Mouse (Mus musculus) intestine, embryonic 15.5 days (tissue): ENCODE measurements around the gene Scaf8. TPM values are rescaled to one million over a fixed set of nuclear protein-coding genes. Genes with fewer than 3 reads are reported as not detected.
"Not testable (repeated sequence)": the region's sequence is repeated elsewhere in the genome, so short reads cannot be mapped to it uniquely, and the experiment has no call there.

ENCODE experiments used
- ATAC-seq: fragments of 200-750 bp; cut with Nextera tagmentation; 2 replicates; pipeline ENCODE4 v1.8.0; 2017; ENCODE audit warnings: moderate TSS enrichment, moderate library complexity
- H3K27ac ChIP-seq: fragments of 300-500 bp; sonication (generic); 2 replicates; pipeline ENCODE4 v1.5.1; 2015; ENCODE audit warnings: mild to moderate bottlenecking, inconsistent platforms
- H3K27me3 ChIP-seq: fragments of 300-500 bp; sonication (generic); replicated peaks from 2 replicates; pipeline ENCODE4 v1.6.1; 2015; ENCODE audit warnings: inconsistent platforms
- H3K36me3 ChIP-seq: fragments of 300-500 bp; sonication (generic); 2 replicates; pipeline ENCODE4 v1.6.1; 2015; ENCODE audit warnings: inconsistent platforms
- H3K4me1 ChIP-seq: fragments of 300-500 bp; sonication (generic); replicated peaks from 2 replicates; pipeline ENCODE4 v1.6.1; 2015; ENCODE audit warnings: inconsistent platforms
- H3K4me2 ChIP-seq: fragments of 300-500 bp; sonication (generic); replicated peaks from 2 replicates; pipeline ENCODE4 v1.6.1; 2015; ENCODE audit warnings: mild to moderate bottlenecking, inconsistent platforms
- H3K4me3 ChIP-seq: fragments of 300-500 bp; sonication (generic); replicated peaks from 2 replicates; pipeline ENCODE4 v1.5.1; 2015; ENCODE audit warnings: inconsistent platforms
- H3K9ac ChIP-seq: fragments of 300-500 bp; sonication (generic); 2 replicates; pipeline ENCODE4 v1.6.1; 2015; ENCODE audit warnings: inconsistent platforms
- H3K9me3 ChIP-seq: fragments of 300-500 bp; sonication (generic); 2 replicates; pipeline ENCODE4 v1.6.1; 2016; ENCODE audit warnings: inconsistent platforms
- WGBS: fragments of 180-500 bp; shearing (Covaris S2); methylation state at CpG from one replicate; pipeline ENCODE4 v1.1.7; 2015; 5-methylcytosine and 5-hydroxymethylcytosine counted together
- polyA plus RNA-seq: library from polyadenylated mRNA; unstranded; fragments of >200 nt; fragmentation: Nextera tagmentation; extraction: Ambion mirVana; gene quantifications from 2 replicates; pipeline ENCODE4 v1.2.1, GENCODE M21; 2015

Scaf8 gene
- polyA plus RNA-seq, 1 experiment from 2014 or later, result 16.9 TPM

- Histone ChIP-seq H3K4me1 (no peaks in the 10 kb centered on the region), H3K9me3 (no peaks in the 10 kb centered on the region), H3K9ac (no peak overlapping the region), H3K4me3 (no peak overlapping the region), H3K4me2 (no peak overlapping the region), H3K27me3 (no peaks in the 10 kb centered on the region), H3K27ac (no peak overlapping the region), H3K36me3 (no peaks in the 10 kb centered on the region)
- ATAC-seq, result no peak
- WGBS, result 94% methylated on average over 3 of the region's 3 CpGs
Measured at GRCm38 (mm10) chr17:3129791-3130190, 15.0 kb downstream of the Scaf8 start.

- Histone ChIP-seq H3K9me3 (no peaks in the 10 kb centered on the region), H3K27ac (no peak overlapping the region), H3K36me3 (no peaks in the 10 kb centered on the region), H3K9ac (no peak overlapping the region), H3K4me3 (no peak overlapping the region), H3K4me1 (0 out of 2 replicates have a peak, but pooled peaks cover 9% of the 10 kb centered on the region), H3K27me3 (no peaks in the 10 kb centered on the region), H3K4me2 (no peak overlapping the region)
- no peak for ATAC-seq
Measured at GRCm38 (mm10) chr17:3135346-3135745, 20.6 kb downstream of the Scaf8 start.

GRCm38 (mm10) chr17:3136127-3136526, 21.4 kb downstream of the Scaf8 start:
- no peak overlapping the region for H3K4me3 ChIP-seq
- H3K9ac ChIP-seq, result no peak overlapping the region
- WGBS, result 84% methylated on average over 7 of the region's 7 CpGs
- H3K27me3 ChIP-seq, result no peaks in the 10 kb centered on the region
- no peak overlapping the region for H3K4me2 ChIP-seq
- H3K4me1 ChIP-seq, result 0 out of 2 replicates have a peak, but pooled peaks cover 9% of the 10 kb centered on the region
- no peaks in the 10 kb centered on the region for H3K9me3 ChIP-seq
- no peaks in the 10 kb centered on the region for H3K36me3 ChIP-seq
- no peak for ATAC-seq
- H3K27ac ChIP-seq, result no peak overlapping the region

- Histone ChIP-seq H3K27me3 (no peaks in the 10 kb centered on the region), H3K4me3 (no peak overlapping the region), H3K4me2 (no peak overlapping the region), H3K9ac (no peak overlapping the region), H3K36me3 (no peaks in the 10 kb centered on the region), H3K4me1 (0 out of 2 replicates have a peak, but pooled peaks cover 9% of the 10 kb centered on the region), H3K9me3 (no peaks in the 10 kb centered on the region), H3K27ac (no peak overlapping the region)
- 26% methylated on average over 3 of the region's 3 CpGs for whole genome bisulfite sequencing
- ATAC-seq, result peak; percentile 87
Measured at GRCm38 (mm10) chr17:3138387-3138786, 23.6 kb downstream of the Scaf8 start.

GRCm38 (mm10) chr17:3140100-3140499, 25.3 kb downstream of the Scaf8 start:
- H3K36me3 ChIP-seq, result no peaks in the 10 kb centered on the region
- no peak overlapping the region for H3K4me2 ChIP-seq
- no peak for ATAC-seq
- WGBS, result 74% methylated on average over 1 of the region's 1 CpGs
- no peak overlapping the region for H3K4me3 ChIP-seq
- H3K4me1 ChIP-seq, result 0 out of 2 replicates have a peak, but pooled peaks cover 9% of the 10 kb centered on the region
- H3K27ac ChIP-seq, result no peak overlapping the region
- no peak overlapping the region for H3K9ac ChIP-seq
- H3K9me3 ChIP-seq, result no peaks in the 10 kb centered on the region
- no peaks in the 10 kb centered on the region for H3K27me3 ChIP-seq

GRCm38 (mm10) chr17:3148853-3149252, 34.1 kb downstream of the Scaf8 start:
- Histone ChIP-seq H3K4me1 (0 out of 2 replicates have a peak, but pooled peaks cover 4% of the 10 kb centered on the region), H3K4me3 (no peak overlapping the region), H3K36me3 (0 out of 2 replicates have a peak, but pooled peaks cover 2% of the 10 kb centered on the region), H3K9me3 (no peaks in the 10 kb centered on the region), H3K27ac (no peak overlapping the region), H3K27me3 (no peaks in the 10 kb centered on the region), H3K9ac (no peak overlapping the region), H3K4me2 (no peak overlapping the region)
- 93% methylated on average over 1 of the region's 1 CpGs for WGBS
- ATAC-seq, result no peak

GRCm38 (mm10) chr17:3149541-3149940, 34.8 kb downstream of the Scaf8 start:
- Histone ChIP-seq H3K27ac (no peak overlapping the region), H3K27me3 (no peaks in the 10 kb centered on the region), H3K36me3 (0 out of 2 replicates have a peak, but pooled peaks cover 2% of the 10 kb centered on the region), H3K9me3 (no peaks in the 10 kb centered on the region), H3K4me1 (0 out of 2 replicates have a peak, but pooled peaks cover 4% of the 10 kb centered on the region), H3K4me2 (no peak overlapping the region), H3K9ac (no peak overlapping the region), H3K4me3 (no peak overlapping the region)
- WGBS, result 45% methylated on average over 1 of the region's 1 CpGs
- ATAC-seq, result peak; percentile 91

GRCm38 (mm10) chr17:3150701-3151100, 35.9 kb downstream of the Scaf8 start:
- not testable (repeated sequence) for H3K27ac ChIP-seq, H3K27me3 ChIP-seq, H3K4me1 ChIP-seq, ATAC-seq, H3K9ac ChIP-seq, H3K4me3 ChIP-seq, H3K9me3 ChIP-seq, H3K36me3 ChIP-seq, H3K4me2 ChIP-seq
- WGBS, result 69% methylated on average over 1 of the region's 1 CpGs

GRCm38 (mm10) chr17:3151181-3151580, 36.4 kb downstream of the Scaf8 start:
- no peak overlapping the region for H3K9ac ChIP-seq
- ATAC-seq, result no peak
- H3K4me1 ChIP-seq, result 0 out of 2 replicates have a peak, but pooled peaks cover 4% of the 10 kb centered on the region
- no peak overlapping the region for H3K27ac ChIP-seq
- no peak overlapping the region for H3K4me2 ChIP-seq
- no peaks in the 10 kb centered on the region for H3K9me3 ChIP-seq
- 0 out of 2 replicates have a peak, but pooled peaks cover 2% of the 10 kb centered on the region for H3K36me3 ChIP-seq
- no peaks in the 10 kb centered on the region for H3K27me3 ChIP-seq
- H3K4me3 ChIP-seq, result no peak overlapping the region

- H3K9ac ChIP-seq, H3K27me3 ChIP-seq, H3K9me3 ChIP-seq, H3K4me2 ChIP-seq, H3K4me3 ChIP-seq, H3K27ac ChIP-seq, H3K36me3 ChIP-seq, ATAC-seq, H3K4me1 ChIP-seq: not testable (repeated sequence)
- 87% methylated on average over 9 of the region's 9 CpGs for WGBS
Measured at GRCm38 (mm10) chr17:3156176-3156575, 41.4 kb downstream of the Scaf8 start.

- H3K27ac ChIP-seq, result no peak overlapping the region
- no peaks in the 10 kb centered on the region for H3K27me3 ChIP-seq
- H3K36me3 ChIP-seq, result peaks cover 5% of the 10 kb centered on the region; the same call in 1 of the 2 replicates
- H3K4me2 ChIP-seq, result no peak overlapping the region
- 0 out of 2 replicates have a peak, but pooled peaks have one; percentile 28 for ATAC-seq
- H3K9ac ChIP-seq, result no peak overlapping the region
- H3K9me3 ChIP-seq, result no peaks in the 10 kb centered on the region
- no peaks in the 10 kb centered on the region for H3K4me1 ChIP-seq
- no peak overlapping the region for H3K4me3 ChIP-seq
Measured at GRCm38 (mm10) chr17:3157016-3157415, 42.2 kb downstream of the Scaf8 start.

- H3K4me2 ChIP-seq, result no peak overlapping the region
- H3K9ac ChIP-seq, result no peak overlapping the region
- H3K36me3 ChIP-seq, result peaks cover 10% of the 10 kb centered on the region
- no peak overlapping the region for H3K4me3 ChIP-seq
- no peaks in the 10 kb centered on the region for H3K27me3 ChIP-seq
- no peak for ATAC-seq
- 85% methylated on average over 4 of the region's 4 CpGs for WGBS
- H3K4me1 ChIP-seq, result no peaks in the 10 kb centered on the region
- no peak overlapping the region for H3K27ac ChIP-seq
- no peaks in the 10 kb centered on the region for H3K9me3 ChIP-seq
Measured at GRCm38 (mm10) chr17:3162905-3163304, 48.1 kb downstream of the Scaf8 start.

- WGBS, result 96% methylated on average over 1 of the region's 1 CpGs
- H3K36me3 ChIP-seq, H3K9ac ChIP-seq, ATAC-seq, H3K27me3 ChIP-seq, H3K4me1 ChIP-seq, H3K4me2 ChIP-seq, H3K9me3 ChIP-seq, H3K4me3 ChIP-seq, H3K27ac ChIP-seq: not testable (repeated sequence)
Measured at GRCm38 (mm10) chr17:3180425-3180945, 65.7 kb downstream of the Scaf8 start.
